ENCODE assay signal across 14 mouse cellular contexts in the genomic region with DNA sequence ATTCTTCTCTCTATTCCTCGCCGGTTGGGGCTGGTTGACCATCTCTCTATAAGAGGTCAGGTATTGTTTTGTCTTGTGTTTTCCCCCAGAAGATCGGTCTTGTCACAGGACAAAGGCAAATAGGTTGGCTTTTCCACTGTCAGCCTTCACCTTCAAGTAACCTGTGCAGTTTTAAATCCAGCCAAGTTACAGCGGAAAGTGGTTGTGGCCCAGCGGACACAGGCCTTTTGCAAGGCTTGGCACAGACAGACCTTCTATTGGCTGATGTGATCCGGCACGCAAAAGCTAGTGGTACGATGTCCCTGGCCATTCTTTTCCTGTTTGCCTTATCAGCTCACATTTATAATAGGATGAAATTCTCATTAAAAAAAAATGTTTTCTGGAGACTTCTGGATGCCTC. TPM values are rescaled to one million over a fixed set of nuclear protein-coding genes. Genes with fewer than 3 reads are reported as not detected.
DNase-seq lines count a peak whose midpoint lies in the region; ATAC-seq and TF ChIP-seq lines count a peak whose summit lies in the region.
"Had no signal": no experiment of that assay in that cellular context is flagged by ENCODE, and none has a peak within 500 bp of the region (broad histone marks: within the 10 kb centered on the region; RNA-seq: fewer than 3 reads in every experiment).

No protein-coding gene starts in this region.

- H3K4me1 ChIP-seq in forebrain, embryonic 13.5 days, result peaks cover 42% of the 10 kb centered on the region
- peaks cover 19% of the 10 kb centered on the region for H3K4me1 ChIP-seq in forebrain, embryonic 11.5 days (replicated peaks; ENCODE audit: control insufficient read depth, insufficient read depth, low read length)
- H3K4me1 ChIP-seq in kidney, adult 2 months (ENCODE audit: control insufficient read depth, insufficient read depth, low read length), result peaks cover 31% of the 10 kb centered on the region
- H3K4me1 ChIP-seq in bone marrow, adult 2 months (ENCODE audit: control insufficient read depth, insufficient read depth, low read length), result peaks cover 10% of the 10 kb centered on the region
- peaks cover 63% of the 10 kb centered on the region for H3K4me1 ChIP-seq in liver, embryonic 12.5 days

- WGBS in forebrain, embryonic 13.5 days, result 85% methylated on average over 8 of the region's 8 CpGs
- WGBS in forebrain, embryonic 11.5 days, result 84% methylated on average over 8 of the region's 8 CpGs
- 50% methylated on average over 8 of the region's 8 CpGs for WGBS in kidney, adult 2 months
- WGBS in bone marrow, adult 2 months, result 11% methylated on average over 8 of the region's 8 CpGs
- WGBS in liver, embryonic 12.5 days (ENCODE audit: insufficient replicate concordance), result 64% methylated on average over 8 of the region's 8 CpGs

- no peak overlapping the region for H3K4me3 ChIP-seq in forebrain, embryonic 13.5 days
- H3K4me3 ChIP-seq in forebrain, embryonic 11.5 days (ENCODE audit: low read depth, low read length), result no peak overlapping the region
- H3K4me3 ChIP-seq in kidney, adult 2 months (ENCODE audit: insufficient read depth, low read depth, low read length), result peak overlapping the region; percentile 6; the same call in 1 of the 2 replicates
- peak overlapping the region; percentile 14 for H3K4me3 ChIP-seq in bone marrow, adult 2 months (replicated peaks; ENCODE audit: control insufficient read depth, low read depth, low read length)
- 0 out of 2 replicates have a peak overlapping the region, but pooled peaks have one; percentile 12 for H3K4me3 ChIP-seq in liver, embryonic 12.5 days
- H3K4me3 ChIP-seq: erythroblast, embryonic 14.5 days had no signal

- no peak for DNase-seq in forebrain, embryonic 11.5 days (ENCODE audit: low spot score)
- peak; percentile 59 for DNase-seq in kidney, adult 2 months
- no peak for DNase-seq in kidney, adult 8-10 months
- DNase-seq in right cerebral cortex, postnatal 10 days (ENCODE audit: low spot score in 2 of 2), result no peak
- no peak for DNase-seq in right cerebral cortex, postnatal 36 days (ENCODE audit: low spot score in 2 of 2)
- DNase-seq: B cell, adult 2 months; cerebellum, postnatal 25 days; gastrocnemius, postnatal 25 days; thymus, adult 18-20 months had no signal

- H3K27me3 ChIP-seq in forebrain, embryonic 13.5 days, result no peaks in the 10 kb centered on the region
- no peaks in the 10 kb centered on the region for H3K27me3 ChIP-seq in forebrain, embryonic 11.5 days (ENCODE audit: control insufficient read depth, insufficient read depth, low read length)
- H3K27me3 ChIP-seq in kidney, adult 2 months (replicated peaks; ENCODE audit: control insufficient read depth, insufficient read depth, low read length), result no peaks in the 10 kb centered on the region
- no peaks in the 10 kb centered on the region for H3K27me3 ChIP-seq in liver, embryonic 12.5 days (replicated peaks)
- H3K27me3 ChIP-seq: Patski had no signal

- TF ChIP-seq POLR2A in kidney, adult 2 months (IDR thresholded peaks at IDR 0.05; ENCODE audit: low read depth, low read length), result no peak
- TF ChIP-seq POLR2A in bone marrow, adult 2 months (IDR thresholded peaks at IDR 0.05; ENCODE audit: borderline replicate concordance, control insufficient read depth, low read depth, low read length), result no peak

- no peak overlapping the region for H3K9ac ChIP-seq in forebrain, embryonic 13.5 days
- H3K9ac ChIP-seq in forebrain, embryonic 11.5 days (ENCODE audit: low read length), result no peak overlapping the region
- peak overlapping the region; percentile 15; the same call in 1 of the 2 replicates for H3K9ac ChIP-seq in liver, embryonic 12.5 days

- no peaks in the 10 kb centered on the region for H3K9me3 ChIP-seq in forebrain, embryonic 13.5 days (replicated peaks)
- no peaks in the 10 kb centered on the region for H3K9me3 ChIP-seq in forebrain, embryonic 11.5 days (ENCODE audit: control insufficient read depth, low read length)
- no peaks in the 10 kb centered on the region for H3K9me3 ChIP-seq in liver, embryonic 12.5 days (replicated peaks)

- TF ChIP-seq CTCF in kidney, adult 2 months (conservative IDR thresholded peaks at IDR 0.05; ENCODE audit: insufficient read depth, insufficient read length, low read depth, low read length), result no peak
- TF ChIP-seq CTCF in bone marrow, adult 2 months (IDR thresholded peaks at IDR 0.05; ENCODE audit: control insufficient read depth, insufficient read depth, low read length), result no peak

- no peak overlapping the region for H3K27ac ChIP-seq in forebrain, embryonic 13.5 days
- no peak overlapping the region for H3K27ac ChIP-seq in forebrain, embryonic 11.5 days (ENCODE audit: low read depth, low read length)
- peak overlapping the region; percentile 78 for H3K27ac ChIP-seq in kidney, adult 2 months (ENCODE audit: insufficient read depth, low read depth, low read length)
- peak overlapping the region; percentile 45 for H3K27ac ChIP-seq in bone marrow, adult 2 months (ENCODE audit: control insufficient read depth, insufficient read depth, low read depth, low read length, poor library complexity)
- H3K27ac ChIP-seq in liver, embryonic 12.5 days, result no peak overlapping the region

- no peaks in the 10 kb centered on the region for H3K36me3 ChIP-seq in forebrain, embryonic 13.5 days (ENCODE audit: poor library complexity, severe bottlenecking)
- H3K36me3 ChIP-seq in forebrain, embryonic 11.5 days (ENCODE audit: control insufficient read depth, insufficient read depth, low read length), result no peaks in the 10 kb centered on the region
- no peaks in the 10 kb centered on the region for H3K36me3 ChIP-seq in kidney, adult 2 months (ENCODE audit: control insufficient read depth, insufficient read depth, low read length)
- no peaks in the 10 kb centered on the region for H3K36me3 ChIP-seq in liver, embryonic 12.5 days

- no peak for ATAC-seq in forebrain, embryonic 13.5 days
- no peak for ATAC-seq in forebrain, embryonic 11.5 days (replicated peaks; ENCODE audit: low FRiP score)
- no peak for ATAC-seq in liver, embryonic 12.5 days
- ATAC-seq: Patski had no signal

- 0 out of 2 replicates have a peak overlapping the region, but pooled peaks have one; percentile 69 for H3K4me2 ChIP-seq in forebrain, embryonic 13.5 days
- no peak overlapping the region for H3K4me2 ChIP-seq in forebrain, embryonic 11.5 days (ENCODE audit: low read depth, low read length, severe bottlenecking)
- H3K4me2 ChIP-seq in liver, embryonic 12.5 days, result peak overlapping the region; percentile 94; the same call in 1 of the 2 replicates

RNA-seq across cellular contexts. Expression of a gene that starts 3.9 kb away (rescaled TPM):
- 7.2 and 8.5 TPM in 2 replicates for polyA plus RNA-seq in forebrain, embryonic 13.5 days (2015; fragmentation: Nextera tagmentation; extraction: Ambion mirVana)
- polyA plus RNA-seq in forebrain, embryonic 11.5 days (2014; fragmentation: Nextera tagmentation; extraction: Ambion mirVana), result 18.8 and 20.9 TPM in 2 replicates
- 16.3 and 22.6 TPM in 2 replicates for polyA plus RNA-seq in kidney, adult 2 months (2012; rRNA removed)
- polyA plus RNA-seq in bone marrow, adult 2 months (2011; ENCODE audit: insufficient read depth, insufficient read length, low replicate concordance, missing spikeins), result 6.6 and 10.9 TPM in 2 replicates
- polyA plus RNA-seq in liver, embryonic 12.5 days (2016; fragmentation: Nextera tagmentation; extraction: Ambion mirVana), result 6.7 and 7.9 TPM in 2 replicates

Comparison
In these comparisons a context has a peak if more than half of its experiments do, and no peak if none do; other contexts are left out.
1. H3K27ac ChIP-seq: peak in kidney, adult 2 months (single experiment) and bone marrow, adult 2 months (single experiment); none in forebrain, embryonic 13.5 days (single experiment), forebrain, embryonic 11.5 days (single experiment) and liver, embryonic 12.5 days (single experiment).
2. H3K4me3 ChIP-seq: peak in kidney, adult 2 months (single experiment), bone marrow, adult 2 months (single experiment) and liver, embryonic 12.5 days (single experiment); none in forebrain, embryonic 13.5 days (single experiment) and forebrain, embryonic 11.5 days (single experiment).